Mouse (Mus musculus): ENCODE results near the gene Iqschfp.

GRCm38 (mm10) chr3:68335501-68335900 is 443.5 kb downstream of the Iqschfp start:
- no peak for TF ChIP-seq CTCF (IDR thresholded peaks at IDR 0.05; ENCODE audit: borderline replicate concordance, insufficient read depth, low read depth, low read length)
- TF ChIP-seq POLR2A (IDR thresholded peaks at IDR 0.05; ENCODE audit: borderline replicate concordance, insufficient read depth, low read length): no peak
